Mouse (Mus musculus) adipocyte (in vitro differentiated cells): ENCODE data around the gene Syt8.

Source experiments
- DNase-seq: peaks from one replicate; pipeline ENCODE4 v3.0.0-alpha.2; 2016; ENCODE audit warnings: low spot score

Gene Syt8

GRCm38 (mm10) chr7:142476795-142477452 lies 42.3 kb downstream of the Syt8 start:
- no peak for DNase-seq

DNA sequence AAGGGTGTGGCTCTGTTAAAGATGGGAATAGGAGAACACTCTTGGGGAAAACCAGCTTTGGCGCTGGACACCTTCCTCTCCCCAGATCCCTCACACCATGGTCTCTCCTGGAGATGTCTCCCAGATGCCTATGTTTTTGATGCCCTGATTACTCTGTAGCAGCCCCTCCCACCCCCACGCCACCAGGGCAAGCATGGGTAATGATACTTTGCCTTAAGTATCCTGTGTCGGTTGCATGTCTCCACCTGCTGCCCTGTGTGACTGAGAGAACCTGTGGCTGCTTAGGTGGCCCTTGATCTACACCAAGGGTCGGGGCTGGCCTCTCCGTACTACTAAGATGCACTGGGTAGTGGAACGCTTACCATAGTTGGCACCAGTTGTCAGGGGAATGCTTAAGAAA lies 43.4 kb downstream of the Syt8 start:
- DNase-seq = no peak

DNA sequence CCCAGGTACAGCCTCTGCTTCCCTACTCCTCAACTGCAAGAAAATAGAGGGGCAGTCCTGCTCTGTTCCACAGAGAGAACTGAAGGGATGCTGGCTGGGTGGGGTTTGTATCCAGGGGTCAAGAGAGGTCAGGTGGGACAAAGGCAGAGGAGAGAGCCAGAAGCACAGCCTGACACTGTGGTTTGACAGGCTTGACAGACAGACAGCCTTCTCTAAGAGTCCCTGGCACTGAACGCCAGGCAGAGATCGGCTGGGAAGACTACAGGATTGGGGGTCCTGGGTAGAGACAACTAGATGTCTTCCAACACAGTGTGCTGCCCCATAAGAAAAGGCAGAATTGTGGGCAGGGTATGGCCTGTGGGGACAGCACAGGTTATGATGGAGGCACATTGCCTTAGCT lies 43.9 kb downstream of the Syt8 start:
- no peak for DNase-seq

GRCm38 (mm10) chr7:142479307-142479706 lies 44.7 kb downstream of the Syt8 start:
- no peak for DNase-seq

- DNase-seq = no peak
These were observed 45.2 kb downstream of the Syt8 start for GRCm38 (mm10) chr7:142479886-142480285.

DNA sequence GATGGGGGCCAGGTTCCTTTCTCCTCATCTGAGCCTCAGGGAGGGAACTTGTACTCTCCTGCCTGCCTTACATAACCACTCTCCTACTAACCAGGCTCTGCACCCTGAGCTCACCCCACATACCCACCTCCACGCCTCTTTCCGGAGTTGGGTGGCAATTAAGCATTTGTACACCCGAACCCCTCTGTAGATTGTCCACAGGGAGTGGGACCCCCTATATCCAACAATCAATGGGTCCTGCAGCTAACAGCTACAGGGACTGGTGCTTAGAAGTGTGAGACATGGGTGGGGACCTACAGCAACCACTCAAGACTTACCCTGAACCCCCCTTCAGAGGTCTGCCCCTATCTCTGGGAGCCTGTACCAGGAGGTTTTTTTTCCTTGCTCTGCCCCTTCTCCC lies 46.0 kb downstream of the Syt8 start:
- no peak for DNase-seq

GRCm38 (mm10) chr7:142481186-142481567 lies 46.5 kb downstream of the Syt8 start:
- peak; percentile 70 for DNase-seq

GRCm38 (mm10) chr7:142481568-142482255 lies 47.1 kb downstream of the Syt8 start:
- DNase-seq = no peak

- no peak for DNase-seq
These were observed 47.6 kb downstream of the Syt8 start for GRCm38 (mm10) chr7:142482256-142482609.

GRCm38 (mm10) chr7:142483136-142483535 lies 48.5 kb downstream of the Syt8 start:
- no peak for DNase-seq

GRCm38 (mm10) chr7:142484780-142485179 lies 50.1 kb downstream of the Syt8 start:
- DNase-seq = no peak

DNA sequence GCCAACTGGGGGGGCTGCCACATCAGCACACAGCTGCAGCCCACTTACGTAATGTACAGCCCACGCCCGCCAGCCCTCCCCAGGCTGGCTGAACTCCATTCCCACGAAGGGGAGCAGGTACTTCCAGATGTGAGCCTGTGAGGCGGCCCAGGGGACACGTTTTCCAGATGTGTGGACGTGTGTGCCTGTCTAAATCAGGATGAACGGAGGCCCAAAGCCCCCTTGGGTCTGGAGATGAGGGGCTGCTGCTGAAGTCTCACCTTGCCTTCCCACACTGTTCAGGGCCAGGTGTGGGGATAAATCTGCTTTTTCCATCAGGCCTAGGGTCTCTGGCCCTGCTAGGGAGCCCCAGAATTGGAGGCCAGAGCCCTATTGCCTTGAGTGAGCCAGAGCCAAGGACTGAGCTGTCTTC lies 52.1 kb downstream of the Syt8 start:
- DNase-seq = no peak

- peak; percentile 6 for DNase-seq
These were observed 52.8 kb downstream of the Syt8 start for GRCm38 (mm10) chr7:142487341-142487859.

GRCm38 (mm10) chr7:142488053-142488452 lies 53.4 kb downstream of the Syt8 start:
- no peak for DNase-seq
